Mouse (Mus musculus) erythroblast, embryonic 14.5 days (primary cell): ENCODE data around the gene Ech1.

Source experiments
- GATA1 ChIP-seq: IDR thresholded peaks from 2 replicates; pipeline ENCODE4 v1.6.1; 2012; ENCODE audit warnings: low read length, inconsistent platforms, mixed read lengths
- TAL1 ChIP-seq: IDR thresholded peaks from 3 replicates; pipeline ENCODE4 v1.6.1; 2012; ENCODE audit warnings: low read length, inconsistent platforms, mixed read lengths

DNA sequence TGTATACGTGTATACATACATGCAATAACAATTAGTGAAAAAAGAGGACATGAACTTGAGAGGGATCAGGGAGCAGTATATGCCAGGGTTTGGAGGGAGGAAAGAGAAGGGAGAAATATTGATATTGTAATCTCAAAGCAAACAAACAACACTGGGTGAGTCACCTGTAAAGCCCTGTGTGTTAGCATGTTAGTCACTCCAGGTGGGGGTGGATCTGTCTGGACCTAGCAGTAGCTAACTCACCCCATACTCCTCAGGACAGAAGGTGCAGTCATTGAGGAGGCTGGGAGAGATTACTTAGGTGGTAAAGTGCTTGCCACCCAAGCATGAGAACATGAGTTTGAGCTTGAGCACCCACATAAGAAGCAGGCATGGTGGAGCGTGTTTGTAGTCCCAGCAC, 34.9 kb downstream of the Ech1 start:
- TF ChIP-seq GATA1, result no peak
- no peak for TF ChIP-seq TAL1
